Mouse (Mus musculus): ENCODE data around the gene Usp34.

GRCm38 (mm10) chr11:23430013-23430412 lies 123.3 kb downstream of the Usp34 start:
- peak; percentile 26; the same call in 1 of the 2 replicates for TF ChIP-seq CTCF (IDR thresholded peaks at IDR 0.05; ENCODE audit: low read depth)
- no peak for TF ChIP-seq EP300 (optimal IDR thresholded peaks at IDR 0.05)

All from stomach, postnatal 0 days (tissue).